Mouse (Mus musculus): ENCODE results near the gene Gm20696.

- TF ChIP-seq GATA1 (IDR thresholded peaks at IDR 0.05; ENCODE audit: borderline replicate concordance, low read length) (no peak), FLI1 (IDR thresholded peaks at IDR 0.05; ENCODE audit: low read length) (no peak)
These were observed 143.4 kb downstream of the Gm20696 start for GRCm38 (mm10) chr6:99523109-99523632.
